Mouse (Mus musculus) splenic B cell, adult 2 months (primary cell): Measurements from ENCODE around the gene Tshb.

Experiments
- DNase-seq: peaks from one replicate; pipeline ENCODE4 v3.0.0-alpha.2; 2011; ENCODE audit warnings: low read depth, low spot score
- H3K27me3 ChIP-seq: 2 replicates; pipeline ENCODE4 v1.6.1; 2012; ENCODE audit warnings: mild to moderate bottlenecking, low read length, moderate library complexity, mixed read lengths; ENCODE audit not compliant: control insufficient read depth, poor library complexity, insufficient read depth, severe bottlenecking
- H3K36me3 ChIP-seq: 2 replicates; pipeline ENCODE4 v1.6.1; 2012; ENCODE audit warnings: mild to moderate bottlenecking, low read length, moderate library complexity, mixed read lengths; ENCODE audit not compliant: control insufficient read depth, poor library complexity, insufficient read depth, severe bottlenecking

Tshb gene

DNA sequence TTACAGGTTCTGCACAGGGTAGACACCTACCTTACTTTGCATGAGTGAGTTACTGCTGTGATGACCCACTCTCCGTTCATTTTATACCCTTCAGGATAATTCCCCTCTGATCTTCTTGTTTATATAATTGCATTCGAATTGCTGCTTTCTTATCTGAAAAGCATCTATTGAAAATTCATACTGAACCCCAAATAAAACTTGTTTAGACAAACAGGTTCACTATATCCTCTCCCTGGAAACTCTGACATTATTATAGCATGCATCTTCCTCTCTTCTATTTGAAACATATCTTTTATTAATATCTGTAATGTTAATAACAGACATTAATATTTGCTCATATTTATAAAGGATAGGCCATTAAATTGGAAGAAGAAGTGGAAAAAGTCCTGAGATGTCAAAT, at the start of gene Tshb:
Gene Tshb (minus strand): TSS at position 101 of the 400 bp plus-strand sequence.
- H3K27me3 ChIP-seq: no peaks in the 10 kb centered on the region; the same call in 1 of the 2 replicates
- DNase-seq: no peak
- H3K36me3 ChIP-seq: no peaks in the 10 kb centered on the region

DNA sequence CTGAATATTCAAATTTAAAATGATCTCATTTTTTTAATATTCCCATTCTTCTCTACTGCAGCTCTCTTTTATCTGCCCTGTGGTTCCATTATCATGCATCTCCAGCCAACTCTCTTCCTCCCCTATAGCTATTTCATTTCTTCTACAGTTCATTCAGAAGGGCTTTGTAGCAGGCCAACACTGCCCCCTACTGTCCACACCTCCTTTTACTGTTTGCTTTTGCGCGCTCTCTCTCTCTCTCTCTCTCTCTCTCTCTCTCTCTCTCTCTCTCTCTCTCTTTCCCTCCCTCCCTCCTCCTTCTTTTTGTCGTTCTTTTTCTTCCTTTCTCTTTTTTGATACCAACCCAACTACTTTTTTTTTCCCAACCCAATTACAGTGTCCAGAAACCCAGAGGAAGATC, 21.4 kb upstream of the Tshb start:
- DNase-seq: peak; percentile 90
- Histone ChIP-seq H3K36me3 (no peaks in the 10 kb centered on the region), H3K27me3 (no peaks in the 10 kb centered on the region)

DNA sequence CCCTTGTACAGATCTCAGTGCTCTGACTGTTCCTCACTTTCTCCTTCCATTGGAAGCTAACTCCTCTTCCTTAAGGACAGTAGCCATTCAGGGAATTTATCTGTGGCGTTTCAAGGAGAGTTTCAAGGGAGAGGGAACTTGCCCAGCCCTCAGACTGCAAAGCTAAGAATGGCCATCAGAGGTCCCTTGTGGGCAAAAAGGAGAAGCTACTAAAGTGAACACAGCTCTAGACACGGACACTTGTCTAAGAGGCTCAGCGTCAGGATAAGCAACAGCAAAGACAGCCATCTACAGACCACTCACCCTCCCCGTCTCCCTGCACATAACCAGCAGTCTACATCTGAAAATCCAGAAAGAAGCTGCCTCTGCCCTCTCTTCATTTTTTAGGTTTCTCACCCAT, 4.9 kb upstream of the Tshb start:
- peak; percentile 40 for DNase-seq
- Histone ChIP-seq H3K36me3 (no peaks in the 10 kb centered on the region), H3K27me3 (no peaks in the 10 kb centered on the region; the same call in 1 of the 2 replicates)

- Histone ChIP-seq H3K36me3 (0 out of 2 replicates have a peak, but pooled peaks cover 2% of the 10 kb centered on the region), H3K27me3 (no peaks in the 10 kb centered on the region)
- no peak for DNase-seq
These were observed 9.5 kb downstream of the Tshb start for GRCm38 (mm10) chr3:102773018-102773417.

DNA sequence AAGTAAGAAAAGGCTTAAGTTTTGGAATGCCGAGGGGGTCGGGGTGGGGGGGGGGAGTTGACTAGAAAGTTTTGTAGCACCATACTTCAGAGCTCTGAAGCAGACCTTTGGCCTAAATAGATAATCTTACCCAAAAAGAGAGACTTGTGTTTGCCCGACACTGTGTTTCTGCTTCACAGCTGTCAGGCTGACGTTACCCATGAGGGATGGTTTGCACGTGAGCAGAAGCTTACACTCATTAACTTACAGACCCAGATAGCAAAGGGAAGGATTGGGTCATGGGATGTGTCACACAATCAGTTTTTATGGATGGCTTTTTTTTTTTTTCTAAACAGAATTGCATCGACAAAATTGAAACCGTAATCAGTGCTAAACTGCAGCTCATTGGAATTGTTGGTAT, 17.7 kb downstream of the Tshb start:
- Histone ChIP-seq H3K36me3 (peaks cover 4% of the 10 kb centered on the region; the same call in 1 of the 2 replicates), H3K27me3 (no peaks in the 10 kb centered on the region)
- DNase-seq: no peak

GRCm38 (mm10) chr3:102763713-102764400, 18.7 kb downstream of the Tshb start:
- Histone ChIP-seq H3K36me3 (peaks cover 2% of the 10 kb centered on the region; the same call in 1 of the 2 replicates), H3K27me3 (no peaks in the 10 kb centered on the region)
- DNase-seq: no peak

DNA sequence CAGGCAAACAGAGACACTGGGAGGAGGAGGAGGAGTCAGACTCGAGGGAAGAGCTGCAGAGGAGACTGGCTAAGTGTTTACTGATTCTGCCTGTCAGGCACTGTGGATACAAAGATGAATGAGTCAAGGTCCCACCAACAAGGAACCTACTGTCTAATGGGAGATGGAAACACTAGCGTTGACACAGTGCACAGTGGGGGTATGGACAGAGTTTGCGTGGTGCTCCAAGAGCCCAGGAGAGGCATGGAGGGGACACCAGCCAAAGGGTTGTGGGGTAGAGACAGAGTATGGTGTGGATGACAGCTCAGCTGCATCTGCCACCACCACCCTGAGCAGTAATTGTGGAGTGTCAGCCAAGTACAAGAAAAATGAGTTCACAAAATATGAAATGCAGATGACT, 20.1 kb downstream of the Tshb start:
- H3K36me3 ChIP-seq: peaks cover 4% of the 10 kb centered on the region; the same call in 1 of the 2 replicates
- DNase-seq: no peak
- H3K27me3 ChIP-seq: no peaks in the 10 kb centered on the region

- peaks cover 4% of the 10 kb centered on the region; the same call in 1 of the 2 replicates for H3K36me3 ChIP-seq
- no peaks in the 10 kb centered on the region for H3K27me3 ChIP-seq
- no peak for DNase-seq
These were observed 22.3 kb downstream of the Tshb start for GRCm38 (mm10) chr3:102760236-102760635.

DNA sequence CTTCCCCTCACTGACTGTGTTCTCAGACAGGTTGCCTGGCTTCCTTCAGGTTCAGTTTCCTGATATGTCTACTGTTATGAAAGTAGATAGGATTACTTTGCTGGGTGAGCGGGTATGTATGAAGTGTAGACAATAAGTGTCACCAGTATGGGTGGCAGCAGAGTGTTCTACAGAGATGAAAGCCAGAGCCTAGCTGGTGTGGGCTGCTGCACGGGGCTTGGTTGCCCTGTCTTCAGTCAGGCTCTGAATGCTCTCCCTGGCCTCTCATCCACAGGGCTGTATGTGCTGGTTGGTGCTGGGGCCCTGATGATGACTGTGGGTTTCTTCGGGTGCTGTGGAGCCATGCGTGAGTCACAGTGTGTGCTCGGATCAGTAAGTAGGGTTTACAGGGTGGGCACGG, 25.5 kb downstream of the Tshb start:
- Histone ChIP-seq H3K36me3 (peaks cover 4% of the 10 kb centered on the region; the same call in 1 of the 2 replicates), H3K27me3 (no peaks in the 10 kb centered on the region)
- DNase-seq: no peak

DNA sequence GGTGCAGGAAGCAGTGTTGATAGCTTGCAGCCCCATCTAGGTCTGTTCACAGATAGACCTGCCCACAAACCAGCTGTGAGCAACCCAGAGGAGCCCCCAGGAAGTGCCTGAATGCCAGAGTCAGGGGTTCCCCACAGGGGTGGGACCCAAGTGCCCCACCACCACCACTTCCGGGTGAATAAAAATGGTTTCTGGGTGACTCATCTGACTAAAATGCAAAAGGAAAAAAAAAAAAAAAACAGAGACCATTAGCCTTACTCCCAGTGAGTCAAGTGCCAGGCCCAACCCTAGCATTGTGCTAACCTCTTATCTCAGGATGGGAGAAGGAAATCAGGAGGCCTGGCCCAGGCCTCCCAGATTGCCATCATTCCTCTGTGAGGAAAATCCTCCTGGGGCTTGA, 26.7 kb downstream of the Tshb start:
- 0 out of 2 replicates have a peak, but pooled peaks cover 2% of the 10 kb centered on the region for H3K36me3 ChIP-seq
- DNase-seq: peak; percentile 44
- H3K27me3 ChIP-seq: no peaks in the 10 kb centered on the region

- no peaks in the 10 kb centered on the region for H3K27me3 ChIP-seq
- no peaks in the 10 kb centered on the region for H3K36me3 ChIP-seq
- DNase-seq: no peak
These were observed 30.1 kb downstream of the Tshb start for GRCm38 (mm10) chr3:102752457-102752856.

DNA sequence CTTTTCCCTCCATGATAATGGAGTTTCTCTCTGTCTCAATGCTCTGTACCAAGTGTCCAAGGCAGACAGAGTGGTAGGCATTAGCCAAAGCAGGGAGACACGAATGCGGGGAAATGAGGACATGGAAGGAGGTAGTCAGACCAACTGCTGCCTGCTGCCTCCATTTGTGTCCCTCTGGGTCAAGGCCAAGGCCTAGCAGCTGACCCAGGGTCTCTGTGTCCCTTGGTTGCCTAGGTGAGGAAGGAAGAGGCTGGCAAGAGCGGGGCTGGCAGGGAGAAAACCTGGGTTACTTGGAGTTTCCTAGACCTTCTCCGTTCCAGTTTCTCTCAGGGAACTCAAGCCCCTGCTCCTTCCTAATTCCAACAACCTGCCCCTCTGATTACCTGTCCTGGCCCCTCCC, 30.5 kb downstream of the Tshb start:
- H3K27me3 ChIP-seq: no peaks in the 10 kb centered on the region
- DNase-seq: no peak
- no peaks in the 10 kb centered on the region for H3K36me3 ChIP-seq

DNA sequence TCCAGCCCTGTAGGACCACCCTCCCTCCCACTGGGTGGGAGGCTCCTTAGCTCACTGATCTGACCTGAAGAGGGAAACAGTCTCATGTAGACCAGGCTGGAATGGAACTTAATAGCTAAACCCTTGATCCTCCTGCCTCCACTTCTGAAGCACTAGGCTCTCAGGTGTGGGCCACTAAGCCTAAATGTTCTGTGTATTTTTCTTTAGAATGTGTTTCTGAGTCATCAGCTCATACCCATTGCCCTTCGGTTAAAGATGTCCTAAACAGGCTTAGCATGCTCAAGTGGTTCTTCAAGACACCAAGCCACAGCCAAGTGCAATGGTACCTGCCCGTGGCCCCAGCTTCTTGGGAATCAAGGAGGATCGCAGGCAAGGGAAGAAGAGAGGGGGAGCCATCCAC, 31.0 kb downstream of the Tshb start:
- Histone ChIP-seq H3K36me3 (no peaks in the 10 kb centered on the region), H3K27me3 (no peaks in the 10 kb centered on the region)
- no peak for DNase-seq

DNA sequence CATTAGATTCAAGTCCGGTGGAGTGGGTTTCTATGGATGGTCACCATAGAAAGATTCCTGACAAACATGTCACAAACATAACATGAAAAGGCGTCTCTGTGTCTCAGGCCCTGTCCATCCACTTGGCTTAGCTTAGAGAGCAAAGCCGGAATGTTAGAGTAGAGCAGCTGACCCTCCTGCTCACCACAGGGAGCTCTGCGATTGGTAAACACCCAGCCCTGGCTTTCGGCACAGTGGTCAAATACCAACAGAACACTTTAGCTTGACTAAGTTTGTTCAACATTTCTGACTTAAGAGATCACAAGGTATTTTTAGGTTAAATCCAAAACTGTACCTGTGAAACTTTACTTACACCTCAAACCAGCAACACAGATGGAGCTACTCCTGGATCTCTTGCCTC, 31.4 kb downstream of the Tshb start:
- H3K36me3 ChIP-seq: no peaks in the 10 kb centered on the region
- H3K27me3 ChIP-seq: no peaks in the 10 kb centered on the region
- DNase-seq: no peak

DNA sequence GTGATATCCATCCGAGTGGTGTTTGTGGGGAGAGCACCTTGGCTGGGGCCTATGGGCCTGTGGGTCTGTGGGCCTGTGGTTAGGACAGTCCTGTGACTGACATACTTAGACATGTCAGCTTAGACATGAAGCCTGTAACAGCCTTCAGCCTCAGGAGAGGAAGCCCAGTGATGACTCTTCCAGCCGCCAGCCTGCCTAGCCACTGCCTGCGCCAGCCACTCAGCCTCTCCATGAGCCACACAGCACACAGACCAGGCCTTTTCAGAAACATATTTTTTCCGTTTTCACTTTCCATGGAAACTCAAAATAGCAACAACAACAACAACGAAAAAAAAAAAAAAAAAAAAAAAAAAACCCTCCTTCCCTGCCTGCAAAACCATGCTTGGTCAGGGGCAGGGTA, 33.8 kb downstream of the Tshb start:
- DNase-seq: no peak
- Histone ChIP-seq H3K27me3 (no peaks in the 10 kb centered on the region), H3K36me3 (no peaks in the 10 kb centered on the region)

- Histone ChIP-seq H3K36me3 (no peaks in the 10 kb centered on the region), H3K27me3 (no peaks in the 10 kb centered on the region)
- no peak for DNase-seq
These were observed 34.5 kb downstream of the Tshb start for GRCm38 (mm10) chr3:102748038-102748437.
